Mouse (Mus musculus): Measurements from ENCODE around the gene Jag2.

DNA sequence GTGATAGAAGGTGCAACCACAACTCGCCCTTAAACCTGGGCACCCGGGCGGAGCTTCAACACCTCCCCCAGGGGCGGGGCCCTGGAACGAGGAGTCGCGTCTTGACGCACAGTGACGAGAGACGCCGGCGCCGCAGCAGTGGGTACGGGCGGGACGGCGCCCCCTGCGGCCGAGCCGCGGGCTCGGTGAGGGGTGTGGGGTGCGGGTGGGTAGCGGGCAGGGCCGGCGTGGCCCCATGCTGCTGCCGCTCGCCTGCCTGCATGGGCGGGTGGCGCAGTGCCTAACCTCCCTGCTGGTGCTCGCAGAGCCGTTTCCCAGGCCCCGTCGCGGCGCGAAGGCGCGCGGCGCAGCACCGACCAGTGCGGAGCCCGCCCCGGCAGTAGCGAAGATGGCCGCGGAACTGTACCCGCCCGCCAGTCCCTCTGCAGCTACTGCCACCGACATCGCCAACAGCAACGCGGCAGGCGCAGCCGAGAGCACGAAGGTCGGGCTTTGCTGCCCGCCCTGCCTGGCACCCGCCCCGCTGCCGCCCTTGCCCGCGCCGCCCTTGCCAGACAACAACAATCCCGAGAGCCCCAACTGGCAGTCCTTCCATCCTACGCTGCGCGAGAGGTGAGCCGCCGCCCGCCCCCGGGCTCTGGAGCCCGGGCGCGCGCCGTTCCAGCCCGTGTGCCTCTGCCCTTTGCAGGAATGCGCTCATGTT is 46.9 kb upstream of the Jag2 start, which contains the start of gene Btbd6:
- TF ChIP-seq CTCF (IDR thresholded peaks at IDR 0.05; ENCODE audit: extremely low read depth, insufficient read depth, insufficient read length, insufficient replicate concordance) (peak; percentile 57; the same call in 1 of the 2 replicates), POLR2A (IDR thresholded peaks at IDR 0.05; ENCODE audit: low read depth, low read length) (peak; percentile 54)
